Mouse (Mus musculus) midbrain, embryonic 11.5 days (tissue): ENCODE data around the gene Ash1l. TPM values are rescaled to one million over a fixed set of nuclear protein-coding genes. Genes with fewer than 3 reads are reported as not detected.
"Not testable (repeated sequence)": the region's sequence is repeated elsewhere in the genome, so short reads cannot be mapped to it uniquely, and the experiment has no call there.

Experiments used
- ATAC-seq: fragments of 200-750 bp; cut with Nextera tagmentation; 2 replicates; pipeline ENCODE4 v1.8.0; 2017; ENCODE audit warnings: moderate TSS enrichment, moderate library complexity; ENCODE audit not compliant: low FRiP score
- DNase-seq: peaks from one replicate; pipeline ENCODE4 v3.0.0; 2015; ENCODE audit warnings: low spot score; ENCODE audit errors: missing footprints
- H3K27ac ChIP-seq: fragments of 300-500 bp; sonication (generic); 2 replicates; pipeline ENCODE4 v1.5.1; 2014; ENCODE audit warnings: low read depth, low read length
- H3K27me3 ChIP-seq: fragments of 300-500 bp; sonication (generic); 2 replicates; pipeline ENCODE4 v1.6.1; 2014; ENCODE audit warnings: mild to moderate bottlenecking, low read length, moderate library complexity, mixed read lengths; ENCODE audit not compliant: control insufficient read depth, insufficient read depth
- H3K36me3 ChIP-seq: fragments of 300-500 bp; sonication (generic); 2 replicates; pipeline ENCODE4 v1.6.1; 2014; ENCODE audit warnings: mild to moderate bottlenecking, low read length, moderate library complexity, mixed read lengths; ENCODE audit not compliant: control insufficient read depth, insufficient read depth
- H3K4me1 ChIP-seq: fragments of 300-500 bp; sonication (generic); 2 replicates; pipeline ENCODE4 v1.6.1; 2014; ENCODE audit warnings: low read length; ENCODE audit not compliant: control insufficient read depth, insufficient read depth
- H3K4me2 ChIP-seq: fragments of 300-500 bp; sonication (generic); 2 replicates; pipeline ENCODE4 v1.6.1; 2014; ENCODE audit warnings: mild to moderate bottlenecking, moderate library complexity
- H3K4me3 ChIP-seq: fragments of 300-500 bp; sonication (generic); 2 replicates; pipeline ENCODE4 v1.5.1; 2014; ENCODE audit warnings: low read depth, low read length
- H3K9ac ChIP-seq: fragments of 300-500 bp; sonication (generic); 2 replicates; pipeline ENCODE4 v1.6.1; 2014; ENCODE audit warnings: low read length
- H3K9me3 ChIP-seq: fragments of 300-500 bp; sonication (generic); 2 replicates; pipeline ENCODE4 v1.6.1; 2016; ENCODE audit warnings: low read length; ENCODE audit not compliant: control insufficient read depth
- WGBS: fragments of 180-500 bp; shearing (Covaris S2); extraction: QIAGEN DNeasy Blood & Tissue Kit; methylation state at CpG from one replicate; pipeline ENCODE4 v1.1.7; 2014; 5-methylcytosine and 5-hydroxymethylcytosine counted together
- polyA plus RNA-seq: library from polyadenylated mRNA; unstranded; fragments of >200 nt; fragmentation: Nextera tagmentation; extraction: Ambion mirVana; gene quantifications from 2 replicates; pipeline ENCODE4 v1.2.1, GENCODE M21; 2014

Gene Ash1l
- polyA plus RNA-seq, 1 experiment from 2014 or later, result 12.7 TPM

DNA sequence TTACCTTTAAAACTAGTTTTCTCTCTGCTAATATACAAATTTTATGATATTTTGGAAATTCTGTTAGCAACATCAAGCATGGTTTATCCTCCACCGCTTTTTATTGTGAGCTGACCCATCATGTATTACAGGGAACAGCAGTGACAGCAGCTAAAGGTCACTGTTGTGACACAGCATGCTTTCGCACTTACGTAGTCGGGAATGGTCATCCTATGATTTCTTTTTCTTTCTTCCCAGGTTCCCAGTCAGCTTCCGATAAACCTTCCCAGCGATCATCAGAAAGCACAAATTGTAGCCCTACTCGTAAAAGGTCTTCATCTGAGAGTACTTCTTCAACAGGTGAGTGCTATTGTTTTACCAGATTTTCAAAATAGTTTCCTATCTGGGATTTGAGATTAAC lies 51.1 kb downstream of the Ash1l start:
- 94% methylated on average over 7 of the region's 7 CpGs for WGBS
- ATAC-seq (no peak), DNase-seq (no peak)
- Histone ChIP-seq H3K9ac (no peak overlapping the region), H3K4me1 (no peaks in the 10 kb centered on the region), H3K36me3 (peaks cover 12% of the 10 kb centered on the region), H3K27me3 (no peaks in the 10 kb centered on the region), H3K4me2 (no peak overlapping the region), H3K4me3 (no peak overlapping the region), H3K27ac (no peak overlapping the region), H3K9me3 (no peaks in the 10 kb centered on the region)

DNA sequence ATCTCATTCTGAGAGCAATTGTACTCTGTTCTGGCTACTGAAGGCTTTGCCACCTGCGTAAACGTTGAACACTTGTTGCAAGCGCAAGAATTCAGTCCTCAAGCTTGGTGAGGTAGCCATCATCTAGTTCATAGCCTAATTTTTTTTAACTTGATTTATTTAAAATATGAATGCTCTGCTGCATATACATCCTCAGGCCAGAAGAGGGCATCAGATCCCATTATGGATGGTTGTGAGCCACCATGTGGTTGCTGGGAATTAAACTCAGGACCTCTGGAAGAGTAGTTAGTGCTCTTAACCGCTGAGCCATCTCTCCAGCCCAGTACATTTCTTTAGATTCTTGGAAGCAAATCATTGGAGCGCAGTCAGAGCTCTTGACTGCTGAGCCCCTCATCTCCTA lies 80.5 kb downstream of the Ash1l start:
- H3K9me3 ChIP-seq, H3K9ac ChIP-seq, H3K27ac ChIP-seq, H3K4me1 ChIP-seq, H3K27me3 ChIP-seq, H3K4me3 ChIP-seq, ATAC-seq, H3K36me3 ChIP-seq, H3K4me2 ChIP-seq: not testable (repeated sequence)
- DNase-seq, result peak; percentile 23
- 91% methylated on average over 5 of the region's 5 CpGs for WGBS

DNA sequence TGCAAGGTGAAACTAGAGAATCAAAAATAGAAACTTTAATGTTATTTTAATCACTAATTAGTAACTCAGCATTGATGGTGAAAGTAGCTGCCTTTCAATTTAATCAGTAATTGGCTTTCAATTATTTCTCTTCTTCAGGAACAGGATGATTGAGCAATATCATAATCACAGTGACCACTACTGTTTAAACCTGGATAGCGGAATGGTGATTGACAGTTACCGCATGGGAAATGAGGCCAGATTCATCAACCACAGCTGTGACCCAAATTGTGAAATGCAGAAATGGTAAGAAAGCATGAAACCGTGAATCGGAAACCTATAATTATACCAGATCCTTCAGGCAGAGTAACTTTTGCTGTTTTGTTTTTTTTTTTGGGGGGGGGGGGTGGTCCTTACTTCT lies 92.9 kb downstream of the Ash1l start:
- H3K9ac ChIP-seq, result no peak overlapping the region
- H3K9me3 ChIP-seq, result no peaks in the 10 kb centered on the region
- no peak overlapping the region for H3K27ac ChIP-seq
- no peak overlapping the region for H3K4me2 ChIP-seq
- ATAC-seq (no peak), DNase-seq (no peak)
- WGBS, result 97% methylated on average over 4 of the region's 4 CpGs
- no peaks in the 10 kb centered on the region for H3K4me1 ChIP-seq
- no peaks in the 10 kb centered on the region for H3K27me3 ChIP-seq
- no peak overlapping the region for H3K4me3 ChIP-seq
- H3K36me3 ChIP-seq, result peaks cover 21% of the 10 kb centered on the region

DNA sequence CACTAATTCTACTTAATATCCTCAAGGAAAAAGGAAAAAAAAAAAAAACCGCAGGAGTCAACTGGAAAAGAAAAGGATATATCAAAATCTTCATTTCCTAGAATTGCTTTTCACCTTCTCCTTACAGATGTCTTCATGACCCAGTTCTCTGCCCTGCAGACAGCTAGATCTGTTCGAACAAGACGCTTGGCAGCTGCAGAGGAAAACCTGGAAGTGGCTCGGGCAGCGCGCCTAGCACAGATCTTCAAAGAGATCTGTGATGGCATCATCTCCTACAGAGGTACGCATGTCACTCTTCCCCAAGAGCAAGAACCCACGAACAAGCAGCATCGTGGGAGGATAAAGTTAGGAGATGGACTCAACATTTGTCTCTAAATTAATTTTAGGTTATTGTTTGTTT lies 107.9 kb downstream of the Ash1l start:
- Histone ChIP-seq H3K27ac (no peak overlapping the region), H3K36me3 (peaks cover 19% of the 10 kb centered on the region), H3K4me3 (no peak overlapping the region), H3K9me3 (no peaks in the 10 kb centered on the region), H3K4me1 (0 out of 2 replicates have a peak, but pooled peaks cover 3% of the 10 kb centered on the region), H3K27me3 (no peaks in the 10 kb centered on the region), H3K9ac (no peak overlapping the region), H3K4me2 (no peak overlapping the region)
- ATAC-seq (no peak), DNase-seq (no peak)
- 95% methylated on average over 9 of the region's 9 CpGs for WGBS

DNA sequence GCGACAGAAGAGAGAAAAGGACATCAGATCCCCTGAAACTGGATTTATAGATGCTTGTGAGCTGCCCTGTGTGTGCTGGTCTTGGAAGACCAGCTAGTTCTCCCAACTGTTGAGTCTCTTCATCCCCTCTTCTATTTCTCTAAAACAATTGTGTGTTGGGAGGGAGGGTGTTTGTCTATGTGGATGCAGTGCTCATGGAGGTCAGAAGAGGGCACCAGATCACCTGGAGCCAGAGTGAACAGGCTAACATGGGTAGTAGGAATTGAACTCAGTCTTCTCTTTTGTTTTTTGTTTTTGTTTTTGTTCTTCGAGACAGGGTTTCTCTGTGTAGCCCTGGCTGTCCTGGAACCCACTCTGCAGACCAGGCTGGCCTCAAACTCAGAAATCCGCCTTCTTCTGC lies 108.4 kb downstream of the Ash1l start:
- H3K9ac ChIP-seq, result no peak overlapping the region
- H3K4me1 ChIP-seq, result 0 out of 2 replicates have a peak, but pooled peaks cover 3% of the 10 kb centered on the region
- H3K9me3 ChIP-seq, result no peaks in the 10 kb centered on the region
- no peak overlapping the region for H3K4me2 ChIP-seq
- DNase-seq, result no peak
- WGBS, result 75% methylated on average over 3 of the region's 3 CpGs
- no peaks in the 10 kb centered on the region for H3K27me3 ChIP-seq
- H3K27ac ChIP-seq, result no peak overlapping the region
- H3K36me3 ChIP-seq, result peaks cover 19% of the 10 kb centered on the region
- H3K4me3 ChIP-seq, result no peak overlapping the region
- no peak for ATAC-seq

DNA sequence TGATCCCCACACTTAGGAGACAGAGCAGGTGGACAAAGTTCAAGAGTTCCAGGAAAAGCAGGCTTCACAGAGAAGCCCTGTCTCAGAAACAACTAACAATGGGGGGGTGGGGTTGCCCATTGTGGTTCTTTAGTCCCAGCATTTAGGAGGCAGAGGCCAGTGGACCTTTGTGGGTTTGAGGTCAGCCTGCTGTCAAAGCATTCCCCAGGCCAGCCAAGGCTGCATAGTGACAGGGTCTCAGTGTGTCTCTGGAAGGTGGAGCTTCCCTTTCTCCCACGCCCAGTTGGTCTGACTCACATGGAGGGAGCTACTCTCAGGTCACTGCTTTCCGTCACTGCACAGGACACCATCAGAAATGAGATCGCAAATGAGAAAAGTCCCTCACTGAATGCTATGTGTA lies 111.3 kb downstream of the Ash1l start:
- no peak overlapping the region for H3K9ac ChIP-seq
- no peak overlapping the region for H3K4me2 ChIP-seq
- DNase-seq, result no peak
- no peaks in the 10 kb centered on the region for H3K27me3 ChIP-seq
- H3K36me3 ChIP-seq, result peaks cover 29% of the 10 kb centered on the region
- H3K9me3 ChIP-seq, result no peaks in the 10 kb centered on the region
- 0 out of 2 replicates have a peak, but pooled peaks cover 3% of the 10 kb centered on the region for H3K4me1 ChIP-seq
- WGBS, result 45% methylated on average over 3 of the region's 3 CpGs
- ATAC-seq, result no peak
- no peak overlapping the region for H3K27ac ChIP-seq
- H3K4me3 ChIP-seq, result no peak overlapping the region

DNA sequence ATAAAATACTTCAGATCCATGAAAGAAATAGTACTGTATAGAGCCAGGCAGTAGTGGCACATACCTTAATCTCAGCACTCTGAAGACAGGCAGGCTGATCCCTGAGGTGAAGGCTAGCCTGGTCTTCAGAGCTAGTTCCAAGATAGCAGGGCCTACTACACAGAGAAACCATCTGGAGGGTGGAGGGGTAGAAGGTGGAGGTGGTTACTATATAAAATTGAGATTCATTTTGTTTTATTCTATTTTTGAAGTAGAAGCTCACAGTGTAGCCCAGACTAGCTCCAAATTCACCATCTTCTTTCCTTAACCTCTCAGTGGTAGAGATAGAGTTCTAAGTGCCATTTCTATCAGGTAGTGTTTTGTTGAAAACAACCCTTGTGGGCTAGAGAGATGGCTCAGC lies 116.8 kb downstream of the Ash1l start:
- no peak overlapping the region for H3K4me3 ChIP-seq
- H3K9me3 ChIP-seq, result no peaks in the 10 kb centered on the region
- ATAC-seq (no peak), DNase-seq (no peak)
- H3K4me2 ChIP-seq, result no peak overlapping the region
- H3K4me1 ChIP-seq, result no peaks in the 10 kb centered on the region
- H3K27me3 ChIP-seq, result no peaks in the 10 kb centered on the region
- no peak overlapping the region for H3K27ac ChIP-seq
- no peak overlapping the region for H3K9ac ChIP-seq
- peaks cover 30% of the 10 kb centered on the region for H3K36me3 ChIP-seq

DNA sequence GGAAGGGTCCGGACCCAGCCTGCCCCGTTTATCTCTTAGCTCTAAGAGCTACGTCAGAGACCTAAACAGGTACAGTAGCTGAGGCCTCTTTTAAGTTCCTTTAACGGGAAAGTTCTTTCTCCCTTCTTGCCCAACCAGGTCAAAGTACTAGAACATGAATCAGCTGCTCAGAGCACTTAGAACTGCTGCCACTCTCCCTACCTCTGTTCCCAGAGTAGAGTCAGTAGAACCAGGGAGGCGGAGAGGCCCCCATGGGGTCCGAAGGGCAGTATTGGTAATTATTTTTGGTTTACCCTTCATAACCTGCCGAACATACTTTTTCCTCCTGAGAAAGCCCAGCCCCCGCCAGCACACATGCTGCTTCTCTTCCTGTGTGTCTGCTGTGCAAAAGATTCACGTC lies 127.0 kb downstream of the Ash1l start:
- Histone ChIP-seq H3K9me3 (no peaks in the 10 kb centered on the region), H3K9ac (no peak overlapping the region), H3K27me3 (no peaks in the 10 kb centered on the region), H3K4me3 (no peak overlapping the region), H3K27ac (no peak overlapping the region), H3K36me3 (peaks cover 28% of the 10 kb centered on the region), H3K4me1 (no peaks in the 10 kb centered on the region), H3K4me2 (no peak overlapping the region)
- 96% methylated on average over 9 of the region's 9 CpGs for WGBS
- no peak for ATAC-seq
- no peak for DNase-seq

DNA sequence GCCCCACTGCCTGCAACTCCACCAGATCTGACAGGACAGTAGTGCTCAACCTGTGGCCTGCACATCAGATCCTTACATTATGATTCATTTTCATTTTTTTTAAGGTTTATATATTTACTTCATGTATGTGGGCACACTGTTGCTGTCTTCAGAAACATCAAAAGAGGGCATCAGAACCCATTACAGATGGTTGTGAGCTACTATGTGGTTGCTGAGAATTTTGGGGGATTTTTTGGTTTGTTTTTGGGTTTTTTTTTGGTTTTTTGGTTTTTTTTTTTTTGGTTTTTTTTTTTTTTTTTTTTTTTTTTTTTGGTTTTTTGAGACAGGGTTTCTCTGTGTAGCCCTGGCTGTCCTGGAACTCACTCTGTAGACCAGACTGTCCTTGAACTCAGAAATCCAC lies 131.9 kb downstream of the Ash1l start:
- not testable (repeated sequence) for H3K36me3 ChIP-seq, H3K9me3 ChIP-seq, H3K4me1 ChIP-seq, H3K4me3 ChIP-seq, DNase-seq, H3K4me2 ChIP-seq, H3K9ac ChIP-seq, H3K27me3 ChIP-seq, H3K27ac ChIP-seq, ATAC-seq

DNA sequence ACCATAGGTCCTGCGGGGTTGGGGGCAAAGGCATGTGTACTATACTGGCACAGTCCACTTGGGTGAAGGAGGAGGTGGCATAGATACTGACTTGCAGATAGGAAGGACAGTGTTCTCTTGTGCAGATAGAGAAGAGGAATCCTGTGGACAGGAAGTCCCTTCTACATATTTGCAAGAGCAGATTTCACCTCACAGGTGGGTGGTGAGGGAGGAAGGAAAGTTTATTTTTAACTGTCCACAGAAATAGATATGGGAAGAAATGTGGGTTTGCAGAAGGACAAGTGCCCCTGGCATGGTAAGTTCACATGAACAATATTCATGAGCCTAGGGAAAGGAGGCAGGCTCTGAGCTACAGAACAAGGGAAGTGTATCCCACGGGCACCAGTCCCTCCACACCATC lies 133.7 kb downstream of the Ash1l start:
- Histone ChIP-seq H3K9me3 (no peaks in the 10 kb centered on the region), H3K4me3 (no peak overlapping the region), H3K9ac (no peak overlapping the region), H3K27ac (no peak overlapping the region), H3K36me3 (peaks cover 8% of the 10 kb centered on the region; the same call in 1 of the 2 replicates), H3K27me3 (peaks cover 14% of the 10 kb centered on the region), H3K4me1 (peaks cover 2% of the 10 kb centered on the region; the same call in 1 of the 2 replicates), H3K4me2 (no peak overlapping the region)
- WGBS, result 91% methylated on average over 2 of the region's 2 CpGs
- no peak for ATAC-seq
- no peak for DNase-seq
